Mouse (Mus musculus): ENCODE measurements at regions not wholly inside any gene's neighbourhood (a gene's known extent, or its start where the extent isn't known, plus 50 kb on each side); places are given as distances from the start of the nearest gene placed in this dataset.

DNA sequence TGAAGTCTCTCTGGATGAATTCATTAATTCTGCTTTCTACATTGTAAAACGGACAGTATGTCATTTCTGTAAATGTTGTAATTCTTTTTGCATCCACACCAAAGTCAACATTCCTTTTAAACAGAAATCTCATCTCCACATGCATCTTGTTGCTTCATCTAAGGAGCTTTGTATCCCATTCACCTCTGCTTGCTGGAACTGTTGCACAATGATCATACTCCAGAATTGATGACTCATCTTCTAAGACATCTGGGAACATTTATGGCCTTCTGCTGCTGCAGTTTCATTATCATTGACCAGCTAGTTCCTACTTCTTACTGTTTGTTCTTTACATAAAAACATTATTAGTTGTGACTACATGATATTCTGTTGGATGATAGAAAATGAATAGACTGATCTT lies 1926.9 kb upstream of the Gm38303 start:
- TF ChIP-seq CTCF (IDR thresholded peaks at IDR 0.05; ENCODE audit: borderline replicate concordance, extremely low read depth, insufficient read depth, insufficient read length) (no peak), POLR2A (IDR thresholded peaks at IDR 0.05; ENCODE audit: borderline replicate concordance, extremely low read depth, insufficient read depth, insufficient read length, poor library complexity, severe bottlenecking) (no peak)
